Mouse (Mus musculus): ENCODE results near the gene Rhox2e. TPM values are rescaled to one million over a fixed set of nuclear protein-coding genes. Genes with fewer than 3 reads are reported as not detected.
"Not testable (repeated sequence)": the region's sequence is repeated elsewhere in the genome, so short reads cannot be mapped to it uniquely, and the experiment has no call there.

Rhox2e gene
- polyA plus RNA-seq (2015; fragmentation: Nextera tagmentation; extraction: Ambion mirVana), result not detected in 2 replicates

DNA sequence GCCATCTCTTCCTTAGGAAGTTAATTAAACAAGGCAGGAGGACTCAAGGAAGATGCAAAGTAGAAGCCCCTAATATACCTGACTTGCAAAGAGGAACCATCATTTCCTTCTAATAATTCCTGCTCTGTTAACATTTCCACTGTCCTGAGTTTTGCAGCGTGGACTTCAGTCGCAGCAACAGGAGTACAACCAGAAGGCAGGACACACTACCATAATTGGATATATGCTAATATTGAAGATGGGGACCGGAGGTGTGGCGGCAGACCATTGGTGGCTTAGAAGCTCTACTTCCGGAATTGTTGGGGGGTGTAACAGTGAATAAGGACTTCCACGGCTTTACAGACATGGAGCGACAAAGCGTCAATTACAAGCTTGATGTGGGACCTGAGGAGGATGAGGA is at the start of gene Rhox2e:
Rhox2e (plus strand) TSS at position 301 of the 400 bp plus-strand sequence.
- H3K9ac ChIP-seq, result not testable (repeated sequence)

DNA sequence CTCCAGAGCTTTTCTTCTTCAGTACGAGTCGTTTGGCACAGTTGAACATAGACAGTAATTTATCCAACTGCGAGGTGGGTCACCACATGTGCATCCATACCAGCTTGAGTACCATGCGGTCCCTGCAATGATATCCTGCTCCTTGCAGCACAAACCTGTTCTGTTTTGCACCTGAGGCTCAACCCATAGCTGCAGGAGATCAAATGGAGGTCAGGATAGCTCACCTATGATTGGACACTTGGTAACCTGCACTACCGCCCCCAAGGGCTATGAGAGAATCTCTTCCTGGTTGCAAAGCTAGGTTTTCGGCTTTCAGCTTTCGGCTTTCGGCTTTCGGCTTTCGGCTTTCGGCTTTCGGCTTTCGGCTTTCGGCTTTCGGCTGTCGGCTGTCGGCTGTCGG is 16.2 kb upstream of the Rhox2e start, which contains the start of gene Rhox4d:
Rhox4d (plus strand) TSS at position 301 of the 400 bp plus-strand sequence.
- not testable (repeated sequence) for ATAC-seq (ENCODE audit: low read depth); H3K27me3 ChIP-seq; H3K9me3 ChIP-seq; H3K9ac ChIP-seq; H3K4me1 ChIP-seq (replicated peaks); H3K4me3 ChIP-seq; H3K4me2 ChIP-seq; H3K36me3 ChIP-seq; H3K27ac ChIP-seq (replicated peaks)
- 95% methylated on average over 17 of the region's 18 CpGs for WGBS

More for the DNA sequence above, at the start of gene Rhox2e:
- ATAC-seq (ENCODE audit: low read depth); H3K27me3 ChIP-seq; H3K9me3 ChIP-seq; H3K4me1 ChIP-seq (replicated peaks); H3K36me3 ChIP-seq; H3K4me3 ChIP-seq; H3K4me2 ChIP-seq; H3K27ac ChIP-seq (replicated peaks): not testable (repeated sequence)
- 95% methylated on average over 2 of the region's 8 CpGs for WGBS

DNA sequence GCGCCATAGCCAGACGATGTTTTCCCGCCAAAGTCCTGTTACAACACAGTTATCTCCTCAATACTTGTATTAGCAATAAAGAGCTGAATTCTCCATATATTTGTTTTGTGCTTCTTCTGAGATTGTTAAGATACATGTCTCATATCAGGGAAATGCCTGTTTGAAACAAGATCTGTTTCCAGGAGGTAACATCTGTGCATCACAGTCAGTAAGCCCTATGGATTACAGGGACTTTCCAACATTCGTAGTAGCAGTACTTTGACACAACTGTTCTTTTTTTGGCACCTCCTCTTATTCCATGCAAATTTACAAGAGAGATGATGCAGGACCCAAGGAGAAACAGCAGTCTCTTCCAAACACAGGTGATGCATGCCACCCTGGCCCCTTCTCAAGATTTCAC is 11.5 kb downstream of the Rhox2e start, which contains the start of gene Rhox3e:
Rhox3e (plus strand) TSS at position 301 of the 400 bp plus-strand sequence.
- not testable (repeated sequence) for H3K36me3 ChIP-seq; ATAC-seq (ENCODE audit: low read depth); H3K4me2 ChIP-seq; H3K4me1 ChIP-seq (replicated peaks); H3K9me3 ChIP-seq; H3K27ac ChIP-seq (replicated peaks); H3K9ac ChIP-seq; H3K27me3 ChIP-seq; H3K4me3 ChIP-seq
- WGBS, result 100% methylated on average over 1 of the region's 4 CpGs

DNA sequence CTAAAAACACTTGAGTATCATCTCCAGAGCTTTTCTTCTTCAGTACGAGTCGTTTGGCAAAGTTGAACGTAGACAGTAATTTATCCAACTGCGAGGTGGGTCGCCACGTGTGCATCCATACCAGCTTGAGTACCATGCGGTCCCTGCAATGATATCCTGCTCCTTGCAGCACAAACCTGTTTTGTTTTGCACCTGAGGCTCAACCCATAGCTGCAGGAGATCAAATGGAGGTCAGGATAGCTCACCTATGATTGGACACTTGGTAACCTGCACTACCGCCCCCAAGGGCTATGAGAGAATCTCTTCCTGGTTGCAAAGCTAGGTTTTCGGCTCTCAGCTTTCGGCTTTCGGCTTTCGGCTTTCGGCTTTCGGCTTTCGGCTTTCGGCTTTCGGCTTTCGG is 26.9 kb downstream of the Rhox2e start, which contains the start of gene Rhox4e:
Rhox4e (plus strand) TSS at position 301 of the 400 bp plus-strand sequence.
- H3K4me1 ChIP-seq (replicated peaks); H3K9me3 ChIP-seq; H3K27ac ChIP-seq (replicated peaks); ATAC-seq (ENCODE audit: low read depth); H3K27me3 ChIP-seq; H3K4me3 ChIP-seq; H3K4me2 ChIP-seq; H3K36me3 ChIP-seq; H3K9ac ChIP-seq: not testable (repeated sequence)
- WGBS, result 94% methylated on average over 10 of the region's 18 CpGs

DNA sequence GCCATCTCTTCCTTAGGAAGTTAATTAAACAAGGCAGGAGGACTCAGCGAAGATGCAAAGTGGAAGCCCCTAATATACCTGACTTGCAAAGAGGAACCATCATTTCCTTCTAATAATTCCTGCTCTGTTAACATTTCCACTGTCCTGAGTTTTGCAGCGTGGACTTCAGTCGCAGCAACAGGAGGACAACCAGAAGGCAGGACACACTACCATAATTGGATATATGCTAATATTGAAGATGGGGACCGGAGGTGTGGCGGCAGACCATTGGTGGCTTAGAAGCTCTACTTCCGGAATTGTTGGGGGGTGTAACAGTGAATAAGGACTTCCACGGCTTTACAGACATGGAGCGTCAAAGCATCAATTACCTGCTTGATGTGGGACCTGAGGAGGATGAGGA is 40.9 kb downstream of the Rhox2e start, which contains the start of gene Rhox2f:
Rhox2f (plus strand) TSS at position 301 of the 400 bp plus-strand sequence.
- H3K9me3 ChIP-seq; H3K4me2 ChIP-seq; H3K27me3 ChIP-seq; H3K4me3 ChIP-seq; H3K36me3 ChIP-seq; ATAC-seq (ENCODE audit: low read depth); H3K9ac ChIP-seq; H3K27ac ChIP-seq (replicated peaks); H3K4me1 ChIP-seq (replicated peaks): not testable (repeated sequence)
- WGBS, result 89% methylated on average over 8 of the region's 8 CpGs

DNA sequence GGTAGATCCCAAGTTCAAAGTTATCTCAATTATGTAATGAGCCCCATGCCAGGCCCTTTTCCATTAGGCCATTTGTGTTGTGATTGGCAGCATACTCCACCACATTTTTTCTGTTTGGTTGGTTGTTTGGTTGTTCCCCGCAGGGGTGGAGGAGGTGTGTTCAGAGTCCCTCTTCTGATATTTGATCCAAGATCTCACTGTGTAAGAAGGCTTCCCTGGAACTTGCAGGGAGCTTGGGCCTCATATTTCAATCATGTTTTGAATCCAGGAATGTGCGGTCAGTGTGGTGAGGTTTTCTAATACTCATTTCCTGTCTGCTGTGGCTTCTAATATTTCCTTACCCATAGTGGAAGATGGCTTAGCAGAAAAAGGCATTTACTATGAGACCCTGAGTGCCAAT is 42.4 kb downstream of the Rhox2e start:
- not testable (repeated sequence) for H3K9me3 ChIP-seq; H3K4me1 ChIP-seq (replicated peaks); ATAC-seq (ENCODE audit: low read depth); H3K9ac ChIP-seq; H3K4me2 ChIP-seq; H3K4me3 ChIP-seq; H3K27ac ChIP-seq (replicated peaks); H3K36me3 ChIP-seq; H3K27me3 ChIP-seq
- WGBS, result 78% methylated on average over 2 of the region's 2 CpGs

DNA sequence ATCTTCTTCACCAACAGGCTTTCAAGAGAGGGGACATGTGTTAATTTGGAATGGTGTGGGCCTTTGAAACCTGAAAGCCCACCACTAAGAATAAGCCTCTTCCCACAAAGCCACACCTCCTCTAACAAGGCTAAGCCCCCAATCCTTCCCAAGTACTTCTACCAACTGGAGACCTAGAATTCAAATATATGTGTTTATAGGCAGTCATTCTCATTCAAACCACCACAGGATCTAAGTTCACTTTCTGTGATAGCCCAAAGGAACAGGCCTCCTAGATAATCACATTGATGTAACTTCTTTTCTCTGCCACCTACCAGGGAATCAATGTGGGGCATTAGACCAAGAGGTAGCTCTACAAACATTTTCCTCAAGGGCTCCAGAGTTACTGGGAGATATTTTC is 50.4 kb downstream of the Rhox2e start, which contains the start of gene Rhox3f:
Rhox3f (plus strand) TSS at position 301 of the 400 bp plus-strand sequence.
- not testable (repeated sequence) for H3K4me1 ChIP-seq (replicated peaks); H3K36me3 ChIP-seq; H3K27me3 ChIP-seq; H3K9me3 ChIP-seq; ATAC-seq (ENCODE audit: low read depth); H3K9ac ChIP-seq; H3K4me3 ChIP-seq; H3K27ac ChIP-seq (replicated peaks); H3K4me2 ChIP-seq

Other genes with a start within 250 kb of the Rhox2e start
- gene Rhox3a2, start 150.4 kb upstream of the Rhox2e start, polyA plus RNA-seq (2015; fragmentation: Nextera tagmentation; extraction: Ambion mirVana), result not detected in 2 replicates
- gene Rhox4a2, start 139.6 kb upstream of the Rhox2e start, polyA plus RNA-seq (2015; fragmentation: Nextera tagmentation; extraction: Ambion mirVana), result not detected in 2 replicates
- gene Rhox2b, start 118.4 kb upstream of the Rhox2e start, polyA plus RNA-seq (2015; fragmentation: Nextera tagmentation; extraction: Ambion mirVana), result not detected in 2 replicates
- not detected in 2 replicates for gene Rhox4b, start 98.0 kb upstream of the Rhox2e start, polyA plus RNA-seq (2015; fragmentation: Nextera tagmentation; extraction: Ambion mirVana)
- gene Rhox2c, start 76.8 kb upstream of the Rhox2e start, polyA plus RNA-seq (2015; fragmentation: Nextera tagmentation; extraction: Ambion mirVana), result not detected in 2 replicates
- gene Rhox3c, start 71.9 kb upstream of the Rhox2e start, polyA plus RNA-seq (2015; fragmentation: Nextera tagmentation; extraction: Ambion mirVana), result not detected in 2 replicates
- not detected in 2 replicates for gene Rhox4c, start 50.1 kb upstream of the Rhox2e start, polyA plus RNA-seq (2015; fragmentation: Nextera tagmentation; extraction: Ambion mirVana)
- gene Rhox2d, start 37.0 kb upstream of the Rhox2e start, polyA plus RNA-seq (2015; fragmentation: Nextera tagmentation; extraction: Ambion mirVana), result not detected in 2 replicates
- not detected in 2 replicates for gene Rhox4d, start 16.1 kb upstream of the Rhox2e start, polyA plus RNA-seq (2015; fragmentation: Nextera tagmentation; extraction: Ambion mirVana)
- gene Rhox3e, start 11.6 kb downstream of the Rhox2e start, polyA plus RNA-seq (2015; fragmentation: Nextera tagmentation; extraction: Ambion mirVana), result not detected in 2 replicates
- not detected in 2 replicates for gene Rhox4e, start 27.0 kb downstream of the Rhox2e start, polyA plus RNA-seq (2015; fragmentation: Nextera tagmentation; extraction: Ambion mirVana)
- gene Rhox2f, start 41.0 kb downstream of the Rhox2e start, polyA plus RNA-seq (2015; fragmentation: Nextera tagmentation; extraction: Ambion mirVana), result not detected in 2 replicates
- gene Rhox3f, start 50.5 kb downstream of the Rhox2e start, polyA plus RNA-seq (2015; fragmentation: Nextera tagmentation; extraction: Ambion mirVana), result not detected in 2 replicates
- gene Rhox4f, start 77.3 kb downstream of the Rhox2e start, polyA plus RNA-seq (2015; fragmentation: Nextera tagmentation; extraction: Ambion mirVana), result not detected in 2 replicates
- gene Rhox3g, start 98.2 kb downstream of the Rhox2e start, polyA plus RNA-seq (2015; fragmentation: Nextera tagmentation; extraction: Ambion mirVana), result not detected in 2 replicates
- not detected in 2 replicates for gene Rhox2g, start 113.0 kb downstream of the Rhox2e start, polyA plus RNA-seq (2015; fragmentation: Nextera tagmentation; extraction: Ambion mirVana)
- gene Rhox4g, start 120.9 kb downstream of the Rhox2e start, polyA plus RNA-seq (2015; fragmentation: Nextera tagmentation; extraction: Ambion mirVana), result not detected in 2 replicates
- not detected in 2 replicates for gene Rhox3h, start 138.3 kb downstream of the Rhox2e start, polyA plus RNA-seq (2015; fragmentation: Nextera tagmentation; extraction: Ambion mirVana)
- gene Rhox2h, start 142.8 kb downstream of the Rhox2e start, polyA plus RNA-seq (2015; fragmentation: Nextera tagmentation; extraction: Ambion mirVana), result not detected in 2 replicates

All from neural tube, embryonic 13.5 days (tissue).